Mouse (Mus musculus): Measurements from ENCODE around the gene Cldn1. TPM values are rescaled to one million over a fixed set of nuclear protein-coding genes. Genes with fewer than 3 reads are reported as not detected.

Gene Cldn1
- polyA plus RNA-seq, 1 experiment from 2014 or later = 5.6 TPM

DNA sequence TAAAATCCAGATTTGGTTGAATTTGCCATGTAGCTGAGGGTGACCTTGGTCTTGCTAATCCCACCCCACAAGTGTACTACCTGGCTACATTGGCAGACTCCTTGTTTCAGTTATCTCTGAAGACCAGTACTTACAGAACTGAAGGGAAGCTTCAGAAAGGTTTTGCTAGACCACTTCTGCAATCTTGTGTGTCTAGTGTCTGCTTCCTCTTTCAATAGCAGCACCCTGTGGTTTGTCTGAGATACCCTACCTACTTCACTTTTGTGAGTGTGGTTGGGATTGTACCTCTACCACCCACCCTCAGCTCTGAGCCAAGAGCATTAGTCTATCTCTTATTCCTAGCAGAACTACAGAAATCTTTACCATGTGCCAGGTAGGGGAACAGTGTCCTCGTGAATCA lies 22.8 kb downstream of the Cldn1 start:
- H3K9ac ChIP-seq (ENCODE audit: low read depth, low read length) = no peak overlapping the region
- H3K36me3 ChIP-seq (ENCODE audit: control insufficient read depth, insufficient read depth, low read length) = no peaks in the 10 kb centered on the region
- H3K27ac ChIP-seq (ENCODE audit: low read length) = no peak overlapping the region
- 79% methylated on average over 1 of the region's 1 CpGs for WGBS
- ATAC-seq = no peak
- H3K4me1 ChIP-seq (ENCODE audit: control insufficient read depth, insufficient read depth, low read length) = no peaks in the 10 kb centered on the region
- no peaks in the 10 kb centered on the region for H3K27me3 ChIP-seq (replicated peaks; ENCODE audit: control insufficient read depth, insufficient read depth, low read length)
- H3K4me2 ChIP-seq (ENCODE audit: low read depth, low read length) = no peak overlapping the region
- no peaks in the 10 kb centered on the region for H3K9me3 ChIP-seq (ENCODE audit: control insufficient read depth, low read length)
- H3K4me3 ChIP-seq (ENCODE audit: low read length) = no peak overlapping the region

DNA sequence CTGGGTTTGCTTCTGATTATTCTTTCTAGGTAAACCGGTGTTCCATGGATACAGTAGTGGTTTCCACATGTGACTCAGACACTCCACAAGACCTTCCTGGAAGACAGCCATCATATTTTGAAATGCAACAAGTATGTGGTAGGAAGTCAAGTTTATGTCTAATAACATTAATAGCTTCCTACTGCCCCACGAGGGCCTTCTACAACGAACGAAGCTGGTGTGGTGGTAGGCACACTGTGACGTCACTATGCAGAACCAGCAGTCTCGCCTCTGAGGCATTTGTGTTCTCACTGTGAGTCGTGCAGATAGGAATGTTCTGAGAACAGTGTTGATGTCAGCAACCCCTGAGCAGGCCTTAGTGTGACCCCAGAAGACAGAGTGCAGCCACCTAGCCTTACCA lies 55.4 kb downstream of the Cldn1 start:
- Histone ChIP-seq H3K9ac (ENCODE audit: low read depth, low read length) (no peak overlapping the region), H3K4me3 (ENCODE audit: low read length) (no peak overlapping the region), H3K27ac (ENCODE audit: low read length) (no peak overlapping the region), H3K36me3 (ENCODE audit: control insufficient read depth, insufficient read depth, low read length) (no peaks in the 10 kb centered on the region), H3K27me3 (replicated peaks; ENCODE audit: control insufficient read depth, insufficient read depth, low read length) (no peaks in the 10 kb centered on the region), H3K4me2 (ENCODE audit: low read depth, low read length) (no peak overlapping the region), H3K4me1 (ENCODE audit: control insufficient read depth, insufficient read depth, low read length) (no peaks in the 10 kb centered on the region), H3K9me3 (ENCODE audit: control insufficient read depth, low read length) (no peaks in the 10 kb centered on the region)
- 50% methylated on average over 7 of the region's 7 CpGs for WGBS
- no peak for ATAC-seq

DNA sequence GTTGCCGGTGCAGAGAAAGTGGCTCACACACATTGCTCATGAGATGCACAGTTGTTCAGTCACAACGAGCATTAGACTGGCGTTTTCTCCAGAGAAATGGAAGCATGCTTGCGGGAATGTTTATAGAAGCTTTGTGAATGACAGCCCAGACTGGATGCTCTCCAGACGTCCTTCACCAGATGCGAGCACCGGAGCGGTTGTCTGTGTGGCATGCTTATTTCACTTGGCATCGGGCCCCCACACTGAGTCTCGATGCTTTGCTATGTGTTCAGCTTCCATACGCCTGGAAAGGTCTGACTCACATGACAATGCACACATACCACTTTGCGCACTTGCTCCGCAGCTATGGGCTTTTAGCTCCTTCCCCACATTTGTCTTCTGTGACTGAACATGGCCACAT lies 56.8 kb downstream of the Cldn1 start:
- Histone ChIP-seq H3K4me2 (ENCODE audit: low read depth, low read length) (no peak overlapping the region), H3K9ac (ENCODE audit: low read depth, low read length) (no peak overlapping the region), H3K27ac (ENCODE audit: low read length) (no peak overlapping the region), H3K4me3 (ENCODE audit: low read length) (no peak overlapping the region), H3K27me3 (replicated peaks; ENCODE audit: control insufficient read depth, insufficient read depth, low read length) (no peaks in the 10 kb centered on the region), H3K36me3 (ENCODE audit: control insufficient read depth, insufficient read depth, low read length) (no peaks in the 10 kb centered on the region), H3K9me3 (ENCODE audit: control insufficient read depth, low read length) (no peaks in the 10 kb centered on the region), H3K4me1 (ENCODE audit: control insufficient read depth, insufficient read depth, low read length) (no peaks in the 10 kb centered on the region)
- no peak for ATAC-seq
- 43% methylated on average over 13 of the region's 13 CpGs for WGBS

DNA sequence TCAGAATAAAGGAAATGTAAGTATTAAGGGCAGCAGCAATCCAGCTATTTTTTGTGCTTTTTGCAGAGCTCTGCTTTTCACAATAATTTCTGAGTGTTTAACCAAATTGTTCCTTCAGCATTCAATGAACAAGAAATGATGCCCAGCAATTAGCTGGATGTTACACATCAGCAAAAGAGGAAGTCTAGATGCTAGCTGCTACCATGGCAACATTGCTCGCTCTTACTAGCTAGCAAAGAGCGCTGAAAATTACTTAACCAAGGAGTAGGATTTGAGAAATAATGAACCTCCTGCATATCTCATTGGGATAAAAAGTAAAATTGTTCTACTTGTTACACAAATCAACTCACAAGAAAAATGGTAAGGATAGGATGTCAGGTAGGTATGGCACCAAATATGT lies 62.2 kb downstream of the Cldn1 start:
- no peak overlapping the region for H3K9ac ChIP-seq (ENCODE audit: low read depth, low read length)
- ATAC-seq = no peak
- no peak overlapping the region for H3K4me2 ChIP-seq (ENCODE audit: low read depth, low read length)
- 94% methylated on average over 2 of the region's 2 CpGs for WGBS
- H3K36me3 ChIP-seq (ENCODE audit: control insufficient read depth, insufficient read depth, low read length) = no peaks in the 10 kb centered on the region
- H3K27me3 ChIP-seq (replicated peaks; ENCODE audit: control insufficient read depth, insufficient read depth, low read length) = no peaks in the 10 kb centered on the region
- H3K9me3 ChIP-seq (ENCODE audit: control insufficient read depth, low read length) = no peaks in the 10 kb centered on the region
- H3K27ac ChIP-seq (ENCODE audit: low read length) = no peak overlapping the region
- H3K4me3 ChIP-seq (ENCODE audit: low read length) = no peak overlapping the region
- no peaks in the 10 kb centered on the region for H3K4me1 ChIP-seq (ENCODE audit: control insufficient read depth, insufficient read depth, low read length)

Other genes starting within 250 kb of the Cldn1 start
- gene Cldn16, start 91.3 kb upstream of the Cldn1 start, polyA plus RNA-seq (2015; fragmentation: Nextera tagmentation; extraction: Ambion mirVana) = not detected in 2 replicates
- not detected in 2 replicates for gene Tmem207, start 154.9 kb upstream of the Cldn1 start, polyA plus RNA-seq (2015; fragmentation: Nextera tagmentation; extraction: Ambion mirVana)
- gene Il1rap, start 209.9 kb upstream of the Cldn1 start, polyA plus RNA-seq (2015; fragmentation: Nextera tagmentation; extraction: Ambion mirVana) = 4.0 and 4.6 TPM in 2 replicates

All from intestine, embryonic 16.5 days (tissue).